Mouse (Mus musculus) intestine, embryonic 14.5 days (tissue): Measurements from ENCODE around the gene Kcnq5. TPM values are rescaled to one million over a fixed set of nuclear protein-coding genes. Genes with fewer than 3 reads are reported as not detected.
"Not testable (repeated sequence)": the region's sequence is repeated elsewhere in the genome, so short reads cannot be mapped to it uniquely, and the experiment has no call there.

Experiments
- ATAC-seq: fragments of 200-750 bp; cut with Nextera tagmentation; replicated peaks from 2 replicates; pipeline ENCODE4 v1.8.0; 2017; ENCODE audit warnings: low read depth, moderate number of reproducible peaks, moderate TSS enrichment, moderate library complexity; ENCODE audit not compliant: low FRiP score, low TSS enrichment
- DNase-seq: peaks from one replicate; pipeline ENCODE4 v3.0.0-alpha.2; 2018; ENCODE audit warnings: low spot score
- H3K27ac ChIP-seq: fragments of 300-500 bp; sonication (generic); 2 replicates; pipeline ENCODE4 v1.5.1; 2014; ENCODE audit warnings: low read depth, mild to moderate bottlenecking, control low read depth
- H3K27me3 ChIP-seq: fragments of 300-500 bp; sonication (generic); replicated peaks from 2 replicates; pipeline ENCODE4 v1.6.1; 2014; ENCODE audit warnings: low read length, control low read depth; ENCODE audit not compliant: control insufficient read depth, insufficient read depth
- H3K36me3 ChIP-seq: fragments of 300-500 bp; sonication (generic); 2 replicates; pipeline ENCODE4 v1.6.1; 2014; ENCODE audit warnings: low read length, control low read depth; ENCODE audit not compliant: control insufficient read depth, insufficient read depth
- H3K4me1 ChIP-seq: fragments of 300-500 bp; sonication (generic); replicated peaks from 2 replicates; pipeline ENCODE4 v1.6.1; 2014; ENCODE audit warnings: low read length, control low read depth, mixed read lengths; ENCODE audit not compliant: control insufficient read depth, insufficient read depth
- H3K4me2 ChIP-seq: fragments of 300-500 bp; sonication (generic); 2 replicates; pipeline ENCODE4 v1.6.1; 2014; ENCODE audit warnings: low read length
- H3K4me3 ChIP-seq: fragments of 300-500 bp; sonication (generic); 2 replicates; pipeline ENCODE4 v1.5.1; 2014; ENCODE audit warnings: low read depth, low read length, control low read depth, mixed read lengths
- H3K9ac ChIP-seq: fragments of 300-500 bp; sonication (generic); 2 replicates; pipeline ENCODE4 v1.6.1; 2014; ENCODE audit warnings: mild to moderate bottlenecking, low read length
- H3K9me3 ChIP-seq: fragments of 300-500 bp; sonication (generic); 2 replicates; pipeline ENCODE4 v1.6.1; 2016; ENCODE audit warnings: low read length, control low read depth; ENCODE audit not compliant: control insufficient read depth
- WGBS: fragments of 180-500 bp; shearing (Covaris S2); extraction: QIAGEN DNeasy Blood & Tissue Kit; methylation state at CpG from one replicate; pipeline ENCODE4 v1.1.7; 2014; 5-methylcytosine and 5-hydroxymethylcytosine counted together
- polyA plus RNA-seq: library from polyadenylated mRNA; unstranded; fragments of >200 nt; fragmentation: Nextera tagmentation; extraction: Ambion mirVana; gene quantifications from 2 replicates; pipeline ENCODE4 v1.2.1, GENCODE M21; 2014

The Kcnq5 gene
- polyA plus RNA-seq, 1 experiment from 2014 or later: 1.8 TPM

- 87% methylated on average over 2 of the region's 2 CpGs for WGBS
- H3K4me2 ChIP-seq: no peak overlapping the region
- no peak overlapping the region for H3K9ac ChIP-seq
- H3K27ac ChIP-seq: no peak overlapping the region
- no peak overlapping the region for H3K4me3 ChIP-seq
- DNase-seq (no peak), ATAC-seq (no peak)
- no peaks in the 10 kb centered on the region for H3K9me3 ChIP-seq
- H3K27me3 ChIP-seq: no peaks in the 10 kb centered on the region
- H3K36me3 ChIP-seq: no peaks in the 10 kb centered on the region
- no peaks in the 10 kb centered on the region for H3K4me1 ChIP-seq
Observed at GRCm38 (mm10) chr1:21425654-21426053, 536.1 kb downstream of the Kcnq5 start.

DNA sequence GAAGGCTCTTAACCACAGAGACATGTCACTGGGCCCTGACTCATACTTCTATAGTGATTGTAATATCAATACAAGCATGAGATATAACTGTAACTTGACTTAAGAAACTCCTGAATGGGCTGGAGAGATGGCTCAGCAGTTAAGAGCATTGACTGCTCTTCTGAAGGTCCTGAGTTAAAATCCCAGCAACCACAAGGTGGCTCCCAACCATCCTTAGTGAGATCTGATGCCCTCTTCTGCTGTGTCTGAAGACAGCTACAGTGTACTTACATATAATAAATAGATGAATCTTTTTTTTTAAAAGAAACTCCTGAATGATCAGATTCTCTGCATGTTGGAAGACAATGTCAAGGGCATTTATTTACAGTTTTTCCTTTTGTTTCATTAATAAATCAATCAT is 542.4 kb downstream of the Kcnq5 start:
- DNase-seq (no peak), ATAC-seq (no peak)
- H3K9me3 ChIP-seq: no peaks in the 10 kb centered on the region
- no peaks in the 10 kb centered on the region for H3K4me1 ChIP-seq
- H3K36me3 ChIP-seq: no peaks in the 10 kb centered on the region
- no peak overlapping the region for H3K4me2 ChIP-seq
- no peak overlapping the region for H3K4me3 ChIP-seq
- H3K27ac ChIP-seq: no peak overlapping the region
- H3K9ac ChIP-seq: no peak overlapping the region
- no peaks in the 10 kb centered on the region for H3K27me3 ChIP-seq

GRCm38 (mm10) chr1:21412197-21412555 is 549.6 kb downstream of the Kcnq5 start:
- Histone ChIP-seq H3K27me3 (no peaks in the 10 kb centered on the region), H3K36me3 (no peaks in the 10 kb centered on the region), H3K27ac (no peak overlapping the region), H3K4me1 (no peaks in the 10 kb centered on the region), H3K9ac (no peak overlapping the region), H3K9me3 (no peaks in the 10 kb centered on the region), H3K4me3 (no peak overlapping the region), H3K4me2 (no peak overlapping the region)
- DNase-seq (no peak), ATAC-seq (no peak)
- 76% methylated on average over 2 of the region's 2 CpGs for WGBS

DNA sequence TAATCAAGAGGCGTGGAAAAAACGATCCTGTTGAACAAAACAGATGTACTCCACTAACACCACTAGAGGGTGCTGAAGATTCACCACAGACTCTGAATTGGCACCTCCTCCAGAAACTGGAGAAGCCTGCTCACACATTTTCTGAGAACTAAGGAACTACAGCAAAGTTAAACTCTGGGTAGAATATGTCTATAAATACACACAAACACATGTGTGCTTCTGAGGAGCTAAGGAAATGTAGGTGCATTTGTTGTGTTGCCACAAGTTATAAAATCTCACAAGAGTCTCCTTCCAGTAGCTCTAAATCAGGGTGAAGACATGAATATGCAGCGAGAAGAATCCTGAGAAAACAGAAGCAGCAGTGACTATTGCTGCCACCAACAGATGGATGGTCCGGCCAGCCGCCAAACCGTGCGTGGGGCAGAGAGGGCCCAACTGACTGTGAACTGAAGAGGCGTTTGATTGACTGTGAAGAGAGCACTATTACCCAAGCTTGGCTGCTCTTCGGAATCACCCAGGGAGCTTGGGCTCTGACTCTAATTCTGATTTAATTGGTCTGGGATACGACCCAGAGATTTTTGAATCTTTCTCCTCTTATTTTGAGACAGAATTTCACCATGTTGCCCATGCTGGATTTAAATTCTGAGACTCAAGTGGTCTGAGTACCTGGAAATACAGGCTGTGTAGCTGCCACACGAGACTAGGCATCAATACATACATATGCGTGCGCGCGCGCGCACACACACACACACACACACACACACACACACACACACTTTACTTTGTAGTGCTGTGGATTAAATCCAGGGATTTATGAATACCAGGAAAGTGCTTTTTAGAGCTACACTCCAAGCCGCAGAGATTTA is 550.2 kb downstream of the Kcnq5 start:
- no peak for DNase-seq
- 53% methylated on average over 18 of the region's 18 CpGs for WGBS
- ATAC-seq: 0 out of 2 replicates have a peak, but pooled peaks have one; percentile 50
- Histone ChIP-seq H3K4me3 (no peak overlapping the region), H3K36me3 (no peaks in the 10 kb centered on the region), H3K27ac (no peak overlapping the region), H3K27me3 (no peaks in the 10 kb centered on the region), H3K9ac (no peak overlapping the region), H3K4me1 (no peaks in the 10 kb centered on the region), H3K9me3 (no peaks in the 10 kb centered on the region), H3K4me2 (no peak overlapping the region; the same call in 1 of the 2 replicates)

- DNase-seq: no peak
- Histone ChIP-seq H3K27ac (no peak overlapping the region), H3K4me2 (no peak overlapping the region), H3K4me1 (no peaks in the 10 kb centered on the region), H3K9ac (no peak overlapping the region), H3K36me3 (no peaks in the 10 kb centered on the region), H3K9me3 (no peaks in the 10 kb centered on the region), H3K27me3 (no peaks in the 10 kb centered on the region), H3K4me3 (no peak overlapping the region)
- 76% methylated on average over 2 of the region's 2 CpGs for WGBS
- no peak for ATAC-seq
Observed at GRCm38 (mm10) chr1:21407266-21407665, 554.5 kb downstream of the Kcnq5 start.

DNA sequence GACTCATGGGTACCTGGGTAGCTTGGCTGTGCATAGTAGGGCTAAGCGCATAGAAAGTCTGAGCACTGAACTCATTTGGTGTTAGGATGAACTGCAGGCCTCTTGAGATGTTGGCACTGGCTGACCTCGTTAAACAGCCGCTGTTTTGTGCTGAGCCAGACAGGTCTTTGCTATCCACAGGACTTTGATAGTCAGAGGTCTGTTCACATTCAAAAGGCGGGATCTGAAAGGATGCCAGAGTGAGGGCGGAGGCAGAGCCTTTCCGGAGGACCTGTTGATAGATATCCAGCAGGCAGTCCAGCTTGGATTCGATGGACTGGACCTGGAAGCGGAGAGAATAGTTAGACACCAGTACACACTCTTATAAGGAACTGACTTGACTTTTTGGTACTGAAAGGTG is 558.9 kb downstream of the Kcnq5 start:
- Histone ChIP-seq H3K4me3 (no peak overlapping the region), H3K9me3 (no peaks in the 10 kb centered on the region), H3K36me3 (no peaks in the 10 kb centered on the region), H3K4me1 (no peaks in the 10 kb centered on the region), H3K27me3 (no peaks in the 10 kb centered on the region), H3K4me2 (no peak overlapping the region), H3K27ac (no peak overlapping the region), H3K9ac (no peak overlapping the region)
- 79% methylated on average over 8 of the region's 8 CpGs for WGBS
- ATAC-seq (no peak), DNase-seq (no peak)

DNA sequence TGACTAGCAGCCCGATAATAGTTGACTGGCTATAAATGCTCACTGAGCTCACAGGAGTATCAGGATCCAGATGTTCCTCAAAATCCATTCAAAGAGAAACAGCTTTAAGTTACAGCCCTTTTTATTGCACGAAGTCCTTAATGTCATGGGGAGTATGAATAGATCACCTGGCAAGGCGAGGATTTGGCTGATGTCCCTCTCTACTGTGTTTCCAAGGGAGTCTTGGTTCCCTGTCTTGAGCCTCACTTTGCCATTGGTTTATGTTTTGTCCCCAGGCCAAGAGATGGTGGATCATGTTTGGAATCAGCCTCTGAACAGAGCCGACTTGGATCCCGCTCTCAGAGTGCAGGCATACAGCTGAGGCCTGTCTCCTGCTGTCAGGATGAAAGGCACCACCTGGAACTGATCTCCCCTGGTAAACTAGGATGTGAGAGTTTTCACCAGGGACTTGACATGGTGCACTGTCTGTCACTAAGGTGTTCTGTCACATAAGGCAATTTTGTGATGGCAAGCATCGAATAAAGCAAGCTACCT is 570.5 kb downstream of the Kcnq5 start:
- Histone ChIP-seq H3K27ac (no peak overlapping the region), H3K4me3 (no peak overlapping the region), H3K36me3 (no peaks in the 10 kb centered on the region), H3K9me3 (no peaks in the 10 kb centered on the region), H3K4me1 (no peaks in the 10 kb centered on the region), H3K4me2 (no peak overlapping the region), H3K27me3 (no peaks in the 10 kb centered on the region), H3K9ac (no peak overlapping the region)
- ATAC-seq (0 out of 2 replicates have a peak, but pooled peaks have one; percentile 23), DNase-seq (no peak)
- 60% methylated on average over 6 of the region's 6 CpGs for WGBS

GRCm38 (mm10) chr1:21383256-21383655 is 578.5 kb downstream of the Kcnq5 start, which contains the start of gene Khdc1b:
Gene Khdc1b, plus strand, starts transcription at chr1:21383556.
- Histone ChIP-seq H3K4me2 (no peak within 1 kb of the TSS), H3K36me3 (no peaks in the 10 kb centered on the region), H3K27me3 (no peaks in the 10 kb centered on the region), H3K4me3 (no peak within 1 kb of the TSS), H3K9ac (no peak within 1 kb of the TSS), H3K9me3 (no peaks in the 10 kb centered on the region), H3K27ac (no peak within 1 kb of the TSS), H3K4me1 (no peaks in the 10 kb centered on the region)
- ATAC-seq (no peak), DNase-seq (no peak)
- 94% methylated on average over 1 of the region's 1 CpGs for WGBS

GRCm38 (mm10) chr1:21368031-21368430 is 593.7 kb downstream of the Kcnq5 start, which contains the start of gene Khdc1c:
Gene Khdc1c, plus strand, starts transcription at chr1:21368331.
- not testable (repeated sequence) for DNase-seq, H3K27ac ChIP-seq, ATAC-seq, H3K4me2 ChIP-seq, H3K4me1 ChIP-seq, H3K4me3 ChIP-seq, H3K36me3 ChIP-seq, H3K9me3 ChIP-seq, H3K9ac ChIP-seq, H3K27me3 ChIP-seq
- WGBS: 67% methylated on average over 1 of the region's 1 CpGs
